Mouse (Mus musculus) left cerebral cortex, postnatal 36 days (tissue): ENCODE results near the gene Etfdh. TPM values are rescaled to one million over a fixed set of nuclear protein-coding genes. Genes with fewer than 3 reads are reported as not detected.
"Not testable (repeated sequence)": the region's sequence is repeated elsewhere in the genome, so short reads cannot be mapped to it uniquely, and the experiment has no call there.

Experiments used
- DNase-seq, 2 experiments: peaks; one replicate each; pipeline ENCODE4 v3.0.0; 2021 to 2022; ENCODE audit warnings: low spot score in 2 of 2, mixed read lengths in 1 of 2
- intact Hi-C: fragments of 180-260 bp; cut with DNase I; formaldehyde crosslinking; loops from one replicate; pipeline ENCODE4 v1.15.1; 2025
- total RNA-seq, 2 experiments: library from RNA; stranded (reverse); gene quantifications; 2 replicates each; pipeline ENCODE4 v1.2.3; 2021

The Etfdh gene
- total RNA-seq, 2 experiments from 2014 or later, result 23.5 to 27.4 TPM

GRCm38 (mm10) chr3:79579891-79580575, 49.3 kb downstream of the Etfdh start:
- no peak for DNase-seq
- intact Hi-C loops, result no loop called here

DNA sequence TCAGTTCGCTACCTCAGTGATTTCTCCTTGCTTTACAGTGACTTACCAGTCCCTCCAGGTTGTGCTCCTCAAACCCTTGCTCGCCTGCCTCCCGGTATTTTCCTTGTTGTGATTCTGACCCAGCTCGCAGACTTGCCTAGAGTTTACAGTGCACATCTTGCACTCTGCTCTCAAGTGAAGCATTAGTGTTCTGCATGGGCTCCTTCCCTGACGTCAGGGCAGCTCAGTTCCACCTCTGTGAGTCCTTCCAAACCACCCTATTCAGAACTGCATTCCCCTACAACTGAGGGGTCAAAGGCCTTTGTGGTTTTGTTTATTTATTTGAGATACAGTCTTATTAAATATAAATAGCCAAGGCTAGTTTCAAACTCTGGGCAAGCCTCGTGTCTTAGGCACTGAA, 51.1 kb downstream of the Etfdh start:
- intact Hi-C loops, result no loop called here
- DNase-seq, result no peak

- intact Hi-C loops, result no loop called here
- peak in 1 of 2 experiments; percentile 6 for DNase-seq
These were observed 51.7 kb downstream of the Etfdh start for GRCm38 (mm10) chr3:79577606-79578005.

- intact Hi-C loops, result no loop called here
- no peak for DNase-seq
These were observed 52.4 kb downstream of the Etfdh start for GRCm38 (mm10) chr3:79576865-79577264.

- intact Hi-C loops, result no loop called here
- DNase-seq, result no peak
These were observed 52.9 kb downstream of the Etfdh start for GRCm38 (mm10) chr3:79576468-79576816.

- DNase-seq, result no peak
- intact Hi-C loops, result no loop called here
These were observed 53.5 kb downstream of the Etfdh start for GRCm38 (mm10) chr3:79575576-79576467.

GRCm38 (mm10) chr3:79574336-79574735, 55.0 kb downstream of the Etfdh start:
- intact Hi-C loops, result no loop called here
- DNase-seq, result no peak

DNA sequence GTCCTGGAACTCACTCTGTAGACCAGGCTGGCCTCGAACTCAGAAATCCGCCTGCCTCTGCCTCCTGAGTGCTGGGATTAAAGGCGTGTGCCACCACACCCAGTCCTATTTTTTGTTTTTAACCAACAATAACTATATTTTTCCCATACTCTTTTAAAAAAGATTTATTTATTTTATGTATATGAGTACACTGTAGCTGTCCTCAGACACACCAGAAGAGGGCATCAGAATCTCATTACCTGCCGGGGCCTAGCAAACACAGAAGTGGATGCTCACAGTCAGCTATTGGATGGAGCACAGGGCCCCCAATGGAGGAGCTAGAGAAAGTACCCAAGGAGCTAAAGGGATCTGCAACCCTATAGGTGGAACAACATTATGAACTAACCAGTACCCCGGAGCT, 55.9 kb downstream of the Etfdh start:
- intact Hi-C loops, DNase-seq: not testable (repeated sequence)

- DNase-seq, result no peak
- intact Hi-C loops, result no loop called here
These were observed 56.9 kb downstream of the Etfdh start for GRCm38 (mm10) chr3:79572399-79572798.

DNA sequence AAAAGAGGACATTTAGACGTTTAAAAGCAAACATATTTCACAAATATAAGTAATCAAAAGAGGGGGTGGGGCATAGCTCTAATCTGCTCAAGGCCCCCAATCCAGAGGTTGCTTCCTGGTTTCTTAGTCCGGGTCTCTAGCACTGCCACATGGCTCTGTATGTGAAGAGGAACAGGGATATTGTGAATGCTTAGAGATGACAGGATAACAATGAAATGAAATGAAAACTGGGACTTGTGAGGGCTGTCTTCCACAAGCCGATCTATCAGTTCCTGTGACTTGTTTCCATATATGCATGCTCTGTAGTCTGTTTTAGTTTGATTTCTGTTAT, 60.0 kb downstream of the Etfdh start:
- intact Hi-C loops, result loop anchor here (5.0 to 10.0 kb wide), 2 partner anchors 52 to 285 kb away; partner anchors contain the start of gene Rapgef2
- DNase-seq, result no peak

- intact Hi-C loops, result loop anchor here (5.0 to 10.0 kb wide), 2 partner anchors 51 to 284 kb away; partner anchors contain the start of gene Rapgef2
- no peak for DNase-seq
These were observed 60.5 kb downstream of the Etfdh start for GRCm38 (mm10) chr3:79568629-79569350.

- intact Hi-C loops, result loop anchor here (5.0 to 10.0 kb wide), 2 partner anchors 51 to 283 kb away; partner anchors contain the start of gene Rapgef2
- peak; percentile 87 to 89 for DNase-seq
These were observed 61.5 kb downstream of the Etfdh start, which contains the start of gene Fnip2 for GRCm38 (mm10) chr3:79567703-79568362. Gene Fnip2, minus strand, starts transcription at chr3:79567796.

- intact Hi-C loops, result loop anchor here (5.0 to 10.0 kb wide), 2 partner anchors 50 to 282 kb away; partner anchors contain the start of gene Rapgef2
- peak; percentile 23 to 48 for DNase-seq
These were observed 62.3 kb downstream of the Etfdh start for GRCm38 (mm10) chr3:79566716-79567691.

GRCm38 (mm10) chr3:79564875-79565606, 64.3 kb downstream of the Etfdh start:
- intact Hi-C loops, result loop anchor here (5.0 to 10.0 kb wide), 2 partner anchors 48 to 280 kb away; partner anchors contain the start of gene Rapgef2
- DNase-seq, result no peak

- DNase-seq, result no peak
- intact Hi-C loops, result loop anchor here (10.0 kb wide), 1 partner anchor 279 kb away; the partner anchor contains the start of gene Rapgef2
These were observed 65.8 kb downstream of the Etfdh start for GRCm38 (mm10) chr3:79563511-79563910.

DNA sequence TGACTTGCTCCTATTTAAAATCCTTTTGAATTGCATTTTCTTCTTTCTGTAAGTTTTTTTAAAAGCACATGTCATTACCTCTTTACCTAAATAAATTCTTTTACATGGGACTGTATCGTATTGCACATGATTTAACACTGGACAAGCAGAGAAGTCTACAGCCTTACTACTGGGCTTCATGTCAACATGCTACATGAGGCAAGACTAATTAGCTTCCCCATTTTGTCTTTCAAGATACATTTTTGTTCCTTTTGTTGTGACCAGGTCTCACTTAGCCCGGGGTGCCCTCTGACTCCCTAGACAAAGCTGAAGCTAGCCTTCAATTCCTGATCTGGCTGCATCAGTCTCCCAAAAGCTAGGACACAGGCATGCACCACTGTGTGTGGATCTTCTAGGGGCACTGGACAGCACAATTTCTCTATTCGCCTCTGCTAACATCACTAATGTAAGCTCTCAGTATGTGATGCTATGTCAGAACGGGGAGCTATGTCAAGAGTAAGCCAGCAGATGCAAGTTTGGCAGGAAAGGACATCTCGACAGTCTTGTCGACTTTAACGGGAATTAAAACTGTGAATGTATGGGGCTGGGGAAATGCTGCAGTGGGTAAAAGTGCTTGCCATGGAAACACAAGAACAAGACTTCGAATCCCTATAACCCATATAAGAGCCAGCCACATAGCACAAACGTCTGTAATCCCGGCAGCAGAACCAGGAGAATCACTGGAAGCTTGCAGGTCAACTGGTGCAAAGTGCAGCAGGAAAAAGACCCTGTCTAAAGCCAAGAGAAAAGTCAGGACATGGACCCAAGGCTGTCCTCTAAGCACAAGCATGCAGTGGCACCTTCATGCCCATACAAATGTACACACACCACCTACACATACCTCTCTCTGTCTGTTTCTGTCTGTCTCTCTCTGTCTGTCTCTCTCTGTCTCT, 67.2 kb downstream of the Etfdh start:
- intact Hi-C loops, result loop anchor here (10.0 kb wide), 1 partner anchor 277 kb away; the partner anchor contains the start of gene Rapgef2
- DNase-seq, result no peak
